Mouse (Mus musculus): Measurements from ENCODE around the gene Mboat1. TPM values are rescaled to one million over a fixed set of nuclear protein-coding genes. Genes with fewer than 3 reads are reported as not detected.
A peak's percentile ranks its signal among the peaks of the same experiment; 100 is the strongest.

Mboat1 gene
- total RNA-seq, 2 experiments from 2014 or later = 1.1 to 1.3 TPM

- no peak for DNase-seq (ENCODE audit: low spot score in 2 of 2)
Measured at GRCm38 (mm10) chr13:30185549-30185948, 49.3 kb downstream of the Mboat1 start.

- peak in 1 of 2 experiments; percentile 41 for DNase-seq (ENCODE audit: low spot score in 2 of 2)
Measured at GRCm38 (mm10) chr13:30185959-30186358, 49.7 kb downstream of the Mboat1 start.

- DNase-seq (ENCODE audit: low spot score in 2 of 2) = peak; percentile 49 to 61
Measured at GRCm38 (mm10) chr13:30186456-30186855, 50.2 kb downstream of the Mboat1 start.

- no peak for DNase-seq (ENCODE audit: low spot score in 2 of 2)
Measured at GRCm38 (mm10) chr13:30192031-30192716, 55.9 kb downstream of the Mboat1 start.

- no peak for DNase-seq (ENCODE audit: low spot score in 2 of 2)
Measured at GRCm38 (mm10) chr13:30193363-30193762, 57.1 kb downstream of the Mboat1 start.

- no peak for DNase-seq (ENCODE audit: low spot score in 2 of 2)
Measured at GRCm38 (mm10) chr13:30194834-30195233, 58.5 kb downstream of the Mboat1 start.

GRCm38 (mm10) chr13:30196661-30197060, 60.4 kb downstream of the Mboat1 start:
- no peak for DNase-seq (ENCODE audit: low spot score in 2 of 2)

GRCm38 (mm10) chr13:30198101-30198570, 61.8 kb downstream of the Mboat1 start:
- no peak for DNase-seq (ENCODE audit: low spot score in 2 of 2)

- DNase-seq (ENCODE audit: low spot score in 2 of 2) = no peak
Measured at GRCm38 (mm10) chr13:30199821-30200220, 63.5 kb downstream of the Mboat1 start.

- peak in 1 of 2 experiments; percentile 12 for DNase-seq (ENCODE audit: low spot score in 2 of 2)
Measured at GRCm38 (mm10) chr13:30200737-30201136, 64.4 kb downstream of the Mboat1 start.

GRCm38 (mm10) chr13:30203018-30203417, 66.7 kb downstream of the Mboat1 start:
- no peak for DNase-seq (ENCODE audit: low spot score in 2 of 2)

- DNase-seq (ENCODE audit: low spot score in 2 of 2) = no peak
Measured at GRCm38 (mm10) chr13:30208176-30208575, 71.9 kb downstream of the Mboat1 start.

- DNase-seq (ENCODE audit: low spot score in 2 of 2) = no peak
Measured at GRCm38 (mm10) chr13:30213276-30213675, 77.0 kb downstream of the Mboat1 start.

GRCm38 (mm10) chr13:30217588-30218371, 81.5 kb downstream of the Mboat1 start:
- no peak for DNase-seq (ENCODE audit: low spot score in 2 of 2)

GRCm38 (mm10) chr13:30219597-30219996, 83.3 kb downstream of the Mboat1 start:
- DNase-seq (ENCODE audit: low spot score in 2 of 2) = no peak

GRCm38 (mm10) chr13:30221316-30221715, 85.0 kb downstream of the Mboat1 start:
- DNase-seq (ENCODE audit: low spot score in 2 of 2) = no peak

GRCm38 (mm10) chr13:30224114-30224513, 87.8 kb downstream of the Mboat1 start:
- no peak for DNase-seq (ENCODE audit: low spot score in 2 of 2)

GRCm38 (mm10) chr13:30224659-30225058, 88.4 kb downstream of the Mboat1 start:
- no peak for DNase-seq (ENCODE audit: low spot score in 2 of 2)

- DNase-seq (ENCODE audit: low spot score in 2 of 2) = no peak
Measured at GRCm38 (mm10) chr13:30228762-30229161, 92.5 kb downstream of the Mboat1 start.

GRCm38 (mm10) chr13:30229625-30230139, 93.4 kb downstream of the Mboat1 start:
- DNase-seq (ENCODE audit: low spot score in 2 of 2) = no peak

GRCm38 (mm10) chr13:30235056-30235750, 98.9 kb downstream of the Mboat1 start:
- no peak for DNase-seq (ENCODE audit: low spot score in 2 of 2)
